Mouse (Mus musculus) neural tube, postnatal 0 days (tissue): ENCODE measurements around the gene Kera. TPM values are rescaled to one million over a fixed set of nuclear protein-coding genes. Genes with fewer than 3 reads are reported as not detected.

Experiments used
- polyA plus RNA-seq: library from polyadenylated mRNA; unstranded; fragments of >200 nt; fragmentation: Nextera tagmentation; extraction: Ambion mirVana; gene quantifications from 2 replicates; pipeline ENCODE4 v1.2.1, GENCODE M21; 2015

The Kera gene
- 0.09 TPM in 1 of 2 replicates, not detected in the other for polyA plus RNA-seq

DNA sequence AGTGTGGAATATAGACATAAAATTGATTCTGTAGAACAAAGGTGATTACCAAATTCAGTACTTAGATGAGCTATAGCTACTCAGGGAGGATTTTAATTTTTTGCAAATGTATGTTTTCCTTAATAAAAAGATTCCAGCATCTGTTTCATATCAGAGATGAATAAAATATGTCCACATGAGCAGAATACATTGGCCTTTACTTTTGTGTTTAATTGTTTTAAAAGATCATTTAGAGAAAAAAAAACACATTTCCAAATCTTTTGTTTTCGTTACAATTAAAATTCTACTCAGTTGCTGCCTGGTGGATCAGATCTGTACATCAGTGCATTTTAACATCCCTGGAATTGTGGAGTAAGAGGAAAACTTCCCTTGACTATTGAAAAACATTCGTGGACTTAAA, at the start of gene Kera:
Gene Kera, plus strand, starts transcription at position 301 of the 400 bp plus-strand sequence.

DNA sequence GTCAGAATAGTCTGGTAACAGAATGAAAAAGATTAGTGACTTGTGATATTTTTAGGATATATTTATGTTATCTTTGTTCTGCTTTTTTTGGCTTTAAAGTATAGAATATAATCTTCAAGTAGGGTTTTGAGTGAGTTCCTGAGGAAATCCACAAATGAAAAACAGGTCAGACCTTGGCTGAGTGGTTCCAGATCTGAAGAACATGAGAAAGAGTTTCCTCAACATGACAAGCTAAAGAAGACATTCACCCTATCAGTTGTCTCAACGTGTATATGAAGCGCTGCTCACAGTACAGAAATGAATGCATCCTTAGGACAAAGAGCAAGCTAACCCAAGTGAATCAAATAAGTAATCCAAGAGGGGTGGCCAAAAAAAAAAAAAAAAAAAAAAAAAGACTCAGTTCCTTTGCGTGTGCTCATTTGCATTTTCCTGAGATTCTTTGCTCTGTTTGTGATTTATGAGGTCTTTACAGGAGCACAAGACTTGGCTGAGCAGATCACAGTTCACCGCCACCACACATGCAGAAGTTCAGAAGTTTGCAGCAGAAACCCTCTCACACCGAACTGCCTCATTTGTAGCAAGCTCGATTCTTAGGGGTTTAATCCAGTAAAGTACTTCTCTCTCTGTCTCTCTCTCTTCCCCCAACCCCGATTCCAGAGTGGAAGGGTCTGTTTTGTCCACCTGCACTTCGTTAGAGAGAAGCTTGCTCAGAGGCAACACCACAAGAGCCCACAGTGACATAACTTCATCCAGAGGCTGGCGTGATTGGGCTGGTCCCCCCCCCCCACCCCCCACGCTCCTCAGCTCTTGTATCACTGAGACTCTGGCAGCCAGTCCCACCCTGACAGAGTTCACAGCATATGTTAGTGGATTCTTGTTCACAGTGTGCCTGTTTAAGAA, 41.5 kb upstream of the Kera start, which contains the start of gene Lum:
Gene Lum, plus strand, starts transcription at position 172 of the 900 bp plus-strand sequence.

DNA sequence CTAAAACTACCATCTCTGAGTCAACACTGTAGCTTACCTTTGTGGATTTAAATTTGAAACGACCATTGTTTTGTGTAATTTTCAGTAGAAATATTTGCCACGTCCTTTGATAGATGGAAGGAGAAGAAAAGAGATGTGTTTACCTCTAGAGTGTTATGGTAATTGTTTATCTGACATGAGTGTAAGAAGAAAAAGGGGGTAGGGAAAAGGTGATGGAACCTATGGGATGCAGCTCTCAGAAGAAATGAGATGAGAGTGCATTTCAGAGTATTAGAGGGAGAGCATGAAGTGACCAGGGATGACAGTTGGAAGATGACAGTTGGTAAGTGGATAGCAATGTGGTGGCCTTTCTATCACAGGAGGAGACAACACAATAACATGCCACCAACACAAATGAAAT, 37.1 kb downstream of the Kera start, which contains the start of gene Epyc:
Gene Epyc, plus strand, starts transcription at position 301 of the 400 bp plus-strand sequence.

Other genes with a start within 250 kb of the Kera start
- gene Dcn, start 127.3 kb upstream of the Kera start, polyA plus RNA-seq, result 93.8 and 120 TPM in 2 replicates
- gene Lum, start 41.8 kb upstream of the Kera start, polyA plus RNA-seq, result 9.9 and 13.8 TPM in 2 replicates
- gene Epyc, start 37.2 kb downstream of the Kera start, polyA plus RNA-seq, result 0.13 and 0.32 TPM in 2 replicates
- gene Ccer1, start 86.2 kb downstream of the Kera start, polyA plus RNA-seq, result not detected in 2 replicates
- gene C030005K15Rik, start 119.9 kb downstream of the Kera start, polyA plus RNA-seq, result not detected in 2 replicates